Mouse (Mus musculus) limb, embryonic 12.5 days (tissue): ENCODE measurements around the gene Hist1h4b. TPM values are rescaled to one million over a fixed set of nuclear protein-coding genes. Genes with fewer than 3 reads are reported as not detected.

Source experiments
- microRNA-seq: library from miRNA; unstranded; fragments of <30 nt; microRNA quantifications from one replicate; pipeline ENCODE4, GENCODE M21; 2017
- polyA plus RNA-seq: library from polyadenylated mRNA; unstranded; fragments of >200 nt; fragmentation: Nextera tagmentation; extraction: Ambion mirVana; gene quantifications from 2 replicates; pipeline ENCODE4 v1.2.1, GENCODE M21; 2016

The Hist1h4b gene
- polyA plus RNA-seq, 1 experiment from 2014 or later, result 9.1 TPM

Small RNA genes within 50 kb of the gene (microRNA-seq; reads per million reads assigned to microRNA genes)
- not detected for gene Gm44314
- not detected for gene Gm44484

Other genes starting within 250 kb of the Hist1h4b start
- 6.0 and 9.0 TPM in 2 replicates for gene Hist1h4h, start 226.0 kb upstream of the Hist1h4b start, polyA plus RNA-seq
- 9.8 and 16.3 TPM in 2 replicates for gene Hist1h2af, start 223.1 kb upstream of the Hist1h4b start, polyA plus RNA-seq
- gene Hist1h3g, start 221.6 kb upstream of the Hist1h4b start, polyA plus RNA-seq, result 10.5 and 17.3 TPM in 2 replicates
- gene Hist1h2bh, start 213.6 kb upstream of the Hist1h4b start, polyA plus RNA-seq, result 1.4 TPM in 2 replicates
- 2.1 and 3.2 TPM in 2 replicates for gene Hist1h3f, start 213.0 kb upstream of the Hist1h4b start, polyA plus RNA-seq
- gene Hist1h4f, start 205.4 kb upstream of the Hist1h4b start, polyA plus RNA-seq, result 2.7 and 3.6 TPM in 2 replicates
- gene Hist1h1d, start 203.8 kb upstream of the Hist1h4b start, polyA plus RNA-seq, result 0.58 and 0.80 TPM in 2 replicates
- 11.1 and 12.8 TPM in 2 replicates for gene Hist1h3e, start 194.6 kb upstream of the Hist1h4b start, polyA plus RNA-seq
- 153 and 213 TPM in 2 replicates for gene Hist1h2ae, start 185.8 kb upstream of the Hist1h4b start, polyA plus RNA-seq
- 16.5 and 25.4 TPM in 2 replicates for gene Hist1h2bg, start 185.6 kb upstream of the Hist1h4b start, polyA plus RNA-seq
- 12.5 and 21.2 TPM in 2 replicates for gene Hist1h2bf, start 182.8 kb upstream of the Hist1h4b start, polyA plus RNA-seq
- 1.9 and 2.7 TPM in 2 replicates for gene Hist1h2ad, start 182.6 kb upstream of the Hist1h4b start, polyA plus RNA-seq
- gene Hist1h3d, start 181.2 kb upstream of the Hist1h4b start, polyA plus RNA-seq, result 9.5 and 11.3 TPM in 2 replicates
- gene Hist1h4d, start 175.4 kb upstream of the Hist1h4b start, polyA plus RNA-seq, result 139 and 158 TPM in 2 replicates
- 2.2 and 3.7 TPM in 2 replicates for gene Hist1h2be, start 135.9 kb upstream of the Hist1h4b start, polyA plus RNA-seq
- 24.6 and 30.8 TPM in 2 replicates for gene Hist1h1e, start 134.5 kb upstream of the Hist1h4b start, polyA plus RNA-seq
- 1.1 and 1.3 TPM in 2 replicates for gene Hist1h2ac, start 73.1 kb upstream of the Hist1h4b start, polyA plus RNA-seq
- gene Hist1h2bc, start 72.8 kb upstream of the Hist1h4b start, polyA plus RNA-seq, result 29.3 and 33.7 TPM in 2 replicates
- not detected in 2 replicates for gene Hist1h1t, start 61.2 kb upstream of the Hist1h4b start, polyA plus RNA-seq
- 13.4 and 18.4 TPM in 2 replicates for gene Hist1h4c, start 58.6 kb upstream of the Hist1h4b start, polyA plus RNA-seq
- gene Hfe, start 46.2 kb upstream of the Hist1h4b start, polyA plus RNA-seq, result 3.8 and 4.2 TPM in 2 replicates
- gene Hist1h1c, start 18.2 kb upstream of the Hist1h4b start, polyA plus RNA-seq, result 20.1 and 21.4 TPM in 2 replicates
- gene Hist1h3c, start 11.4 kb upstream of the Hist1h4b start, polyA plus RNA-seq, result 20.7 and 22.1 TPM in 2 replicates
- gene Hist1h2bb, start 10.3 kb upstream of the Hist1h4b start, polyA plus RNA-seq, result 6.3 and 6.7 TPM in 2 replicates
- 77.8 and 92.9 TPM in 2 replicates for gene Hist1h2ab, start 5.9 kb upstream of the Hist1h4b start, polyA plus RNA-seq
- gene Hist1h3b, start 4.7 kb upstream of the Hist1h4b start, polyA plus RNA-seq, result 17.7 and 30.1 TPM in 2 replicates
- gene Hist1h4a, start 4.2 kb downstream of the Hist1h4b start, polyA plus RNA-seq, result 1.2 and 1.4 TPM in 2 replicates
- 11.9 and 12.8 TPM in 2 replicates for gene Hist1h3a, start 5.4 kb downstream of the Hist1h4b start, polyA plus RNA-seq
- gene Hist1h1a, start 6.7 kb downstream of the Hist1h4b start, polyA plus RNA-seq, result 6.3 and 7.4 TPM in 2 replicates
- 0.16 TPM in 1 of 2 replicates, not detected in the other for gene Trim38, start 12.9 kb downstream of the Hist1h4b start, polyA plus RNA-seq
- gene Slc17a2, start 50.0 kb downstream of the Hist1h4b start, polyA plus RNA-seq, result not detected in 2 replicates
- 0.06 TPM in 1 of 2 replicates, not detected in the other for gene Slc17a3, start 82.4 kb downstream of the Hist1h4b start, polyA plus RNA-seq
- not detected in 2 replicates for gene Slc17a1, start 110.7 kb downstream of the Hist1h4b start, polyA plus RNA-seq
- gene Slc17a4, start 158.0 kb downstream of the Hist1h4b start, polyA plus RNA-seq, result not detected in 2 replicates
- not detected in 2 replicates for gene Hist1h2ba, start 177.1 kb downstream of the Hist1h4b start, polyA plus RNA-seq
- gene Hist1h2aa, start 177.4 kb downstream of the Hist1h4b start, polyA plus RNA-seq, result not detected in 2 replicates
- not detected in 2 replicates for gene Scgn, start 234.2 kb downstream of the Hist1h4b start, polyA plus RNA-seq